Mouse (Mus musculus): Measurements from ENCODE around the gene Nox1. TPM values are rescaled to one million over a fixed set of nuclear protein-coding genes. Genes with fewer than 3 reads are reported as not detected.
A peak's percentile ranks its signal among the peaks of the same experiment; 100 is the strongest.

The Nox1 gene
- total and polyA plus RNA-seq, 3 experiments = 0.16 TPM; not detected in 2

GRCm38 (mm10) chrX:134128549-134128948 is 93.2 kb downstream of the Nox1 start:
- no peak for ATAC-seq (ENCODE audit: extremely low read depth, insufficient number of reproducible peaks, low FRiP score, poor library complexity, severe bottlenecking)
- Histone ChIP-seq H3K4me1 (ENCODE audit: insufficient read depth, low read depth, low read length) (peaks cover 2% of the 10 kb centered on the region; the same call in 1 of the 2 replicates), H3K4me3 (ENCODE audit: low read depth, low read length) (no peak overlapping the region), H3K9me3 (replicated peaks) (no peaks in the 10 kb centered on the region), H3K36me3 (replicated peaks) (no peaks in the 10 kb centered on the region), H3K27me3 (ENCODE audit: insufficient read depth, low read length) (no peaks in the 10 kb centered on the region)
- no peak for DNase-seq (ENCODE audit: low spot score)
- no peak for TF ChIP-seq POLR2AphosphoS5 (IDR thresholded peaks at IDR 0.05; ENCODE audit: insufficient replicate concordance, low read depth, low read length)
- TF ChIP-seq GATA1 (IDR thresholded peaks at IDR 0.05; ENCODE audit: borderline replicate concordance, low read length) = no peak
- no peak for TF ChIP-seq TAL1 (conservative IDR thresholded peaks at IDR 0.05; ENCODE audit: low read depth, low read length)
- TF ChIP-seq CTCF (IDR thresholded peaks at IDR 0.05; ENCODE audit: low read depth, low read length) = no peak
- no peak for TF ChIP-seq GATA2 (IDR thresholded peaks at IDR 0.05; ENCODE audit: borderline replicate concordance, low read depth, low read length)

- DNase-seq (ENCODE audit: low spot score) (no peak), ATAC-seq (ENCODE audit: extremely low read depth, insufficient number of reproducible peaks, low FRiP score, poor library complexity, severe bottlenecking) (peak; percentile 49)
- Histone ChIP-seq H3K9me3 (replicated peaks) (no peaks in the 10 kb centered on the region), H3K4me1 (ENCODE audit: insufficient read depth, low read depth, low read length) (peaks cover 2% of the 10 kb centered on the region; the same call in 1 of the 2 replicates), H3K36me3 (replicated peaks) (no peaks in the 10 kb centered on the region), H3K4me3 (ENCODE audit: low read depth, low read length) (no peak overlapping the region), H3K27me3 (ENCODE audit: insufficient read depth, low read length) (no peaks in the 10 kb centered on the region)
- TF ChIP-seq CTCF (IDR thresholded peaks at IDR 0.05; ENCODE audit: low read depth, low read length) = no peak
- TF ChIP-seq POLR2AphosphoS5 (IDR thresholded peaks at IDR 0.05; ENCODE audit: insufficient replicate concordance, low read depth, low read length) = no peak
- no peak for TF ChIP-seq TAL1 (conservative IDR thresholded peaks at IDR 0.05; ENCODE audit: low read depth, low read length)
- no peak for TF ChIP-seq GATA1 (IDR thresholded peaks at IDR 0.05; ENCODE audit: borderline replicate concordance, low read length)
- no peak for TF ChIP-seq GATA2 (IDR thresholded peaks at IDR 0.05; ENCODE audit: borderline replicate concordance, low read depth, low read length)
Measured at GRCm38 (mm10) chrX:134116417-134116816, 105.3 kb downstream of the Nox1 start.

GRCm38 (mm10) chrX:134111767-134112166 is 110.0 kb downstream of the Nox1 start:
- ATAC-seq (ENCODE audit: extremely low read depth, insufficient number of reproducible peaks, low FRiP score, poor library complexity, severe bottlenecking) (no peak), DNase-seq (ENCODE audit: low spot score) (no peak)
- TF ChIP-seq POLR2AphosphoS5 (IDR thresholded peaks at IDR 0.05; ENCODE audit: insufficient replicate concordance, low read depth, low read length) = no peak
- no peak for TF ChIP-seq GATA1 (IDR thresholded peaks at IDR 0.05; ENCODE audit: borderline replicate concordance, low read length)
- TF ChIP-seq CTCF (IDR thresholded peaks at IDR 0.05; ENCODE audit: low read depth, low read length) = no peak
- TF ChIP-seq GATA2 (IDR thresholded peaks at IDR 0.05; ENCODE audit: borderline replicate concordance, low read depth, low read length) = no peak
- no peak for TF ChIP-seq TAL1 (conservative IDR thresholded peaks at IDR 0.05; ENCODE audit: low read depth, low read length)
- H3K27me3 ChIP-seq (ENCODE audit: insufficient read depth, low read length) = no peaks in the 10 kb centered on the region
- no peak overlapping the region for H3K4me3 ChIP-seq (ENCODE audit: low read depth, low read length)
- H3K36me3 ChIP-seq (replicated peaks) = no peaks in the 10 kb centered on the region
- no peaks in the 10 kb centered on the region for H3K9me3 ChIP-seq (replicated peaks)
- peaks cover 2% of the 10 kb centered on the region; the same call in 1 of the 2 replicates for H3K4me1 ChIP-seq (ENCODE audit: insufficient read depth, low read depth, low read length)

- Histone ChIP-seq H3K4me3 (ENCODE audit: low read depth, low read length) (no peak overlapping the region), H3K4me1 (ENCODE audit: insufficient read depth, low read depth, low read length) (no peaks in the 10 kb centered on the region), H3K27me3 (ENCODE audit: insufficient read depth, low read length) (0 out of 2 replicates have a peak, but pooled peaks cover 4% of the 10 kb centered on the region), H3K36me3 (replicated peaks) (no peaks in the 10 kb centered on the region), H3K9me3 (replicated peaks) (no peaks in the 10 kb centered on the region)
- DNase-seq (ENCODE audit: low spot score) (no peak), ATAC-seq (ENCODE audit: extremely low read depth, insufficient number of reproducible peaks, low FRiP score, poor library complexity, severe bottlenecking) (no peak)
- TF ChIP-seq POLR2AphosphoS5 (IDR thresholded peaks at IDR 0.05; ENCODE audit: insufficient replicate concordance, low read depth, low read length) (no peak), GATA1 (IDR thresholded peaks at IDR 0.05; ENCODE audit: borderline replicate concordance, low read length) (no peak), TAL1 (conservative IDR thresholded peaks at IDR 0.05; ENCODE audit: low read depth, low read length) (no peak), CTCF (IDR thresholded peaks at IDR 0.05; ENCODE audit: low read depth, low read length) (no peak), GATA2 (IDR thresholded peaks at IDR 0.05; ENCODE audit: borderline replicate concordance, low read depth, low read length) (no peak)
Measured at GRCm38 (mm10) chrX:134102641-134103040, 119.1 kb downstream of the Nox1 start.

- H3K4me1 ChIP-seq (ENCODE audit: insufficient read depth, low read depth, low read length) = no peaks in the 10 kb centered on the region
- ATAC-seq (ENCODE audit: extremely low read depth, insufficient number of reproducible peaks, low FRiP score, poor library complexity, severe bottlenecking) (no peak), DNase-seq (ENCODE audit: low spot score) (no peak)
- TF ChIP-seq GATA2 (IDR thresholded peaks at IDR 0.05; ENCODE audit: borderline replicate concordance, low read depth, low read length) (no peak), GATA1 (IDR thresholded peaks at IDR 0.05; ENCODE audit: borderline replicate concordance, low read length) (no peak), POLR2AphosphoS5 (IDR thresholded peaks at IDR 0.05; ENCODE audit: insufficient replicate concordance, low read depth, low read length) (no peak), TAL1 (conservative IDR thresholded peaks at IDR 0.05; ENCODE audit: low read depth, low read length) (no peak), CTCF (IDR thresholded peaks at IDR 0.05; ENCODE audit: low read depth, low read length) (no peak)
- H3K27me3 ChIP-seq (ENCODE audit: insufficient read depth, low read length) = no peaks in the 10 kb centered on the region
- no peaks in the 10 kb centered on the region for H3K9me3 ChIP-seq (replicated peaks)
- no peak overlapping the region for H3K4me3 ChIP-seq (ENCODE audit: low read depth, low read length)
- peaks cover 55% of the 10 kb centered on the region for H3K36me3 ChIP-seq (replicated peaks)
Measured at GRCm38 (mm10) chrX:134085453-134085852, 136.3 kb downstream of the Nox1 start.

- no peak for TF ChIP-seq TAL1 (conservative IDR thresholded peaks at IDR 0.05; ENCODE audit: low read depth, low read length)
- no peak for TF ChIP-seq POLR2AphosphoS5 (IDR thresholded peaks at IDR 0.05; ENCODE audit: insufficient replicate concordance, low read depth, low read length)
- no peak for TF ChIP-seq GATA1 (IDR thresholded peaks at IDR 0.05; ENCODE audit: borderline replicate concordance, low read length)
- TF ChIP-seq GATA2 (IDR thresholded peaks at IDR 0.05; ENCODE audit: borderline replicate concordance, low read depth, low read length) = no peak
- no peak for TF ChIP-seq CTCF (IDR thresholded peaks at IDR 0.05; ENCODE audit: low read depth, low read length)
- Histone ChIP-seq H3K9me3 (replicated peaks) (no peaks in the 10 kb centered on the region), H3K4me1 (ENCODE audit: insufficient read depth, low read depth, low read length) (peaks cover 7% of the 10 kb centered on the region), H3K4me3 (ENCODE audit: low read depth, low read length) (peak overlapping the region; percentile 79), H3K27me3 (ENCODE audit: insufficient read depth, low read length) (no peaks in the 10 kb centered on the region), H3K36me3 (replicated peaks) (peaks cover 36% of the 10 kb centered on the region)
- DNase-seq (ENCODE audit: low spot score) (no peak), ATAC-seq (ENCODE audit: extremely low read depth, insufficient number of reproducible peaks, low FRiP score, poor library complexity, severe bottlenecking) (no peak)
Measured at GRCm38 (mm10) chrX:134059764-134060163, 162.0 kb downstream of the Nox1 start.
